Mouse (Mus musculus): ENCODE data around the gene Rgs14. TPM values are rescaled to one million over a fixed set of nuclear protein-coding genes. Genes with fewer than 3 reads are reported as not detected.

The Rgs14 gene
- polyA plus RNA-seq, 1 experiment from 2014 or later, result 3.6 TPM

- H3K4me3 ChIP-seq (ENCODE audit: inconsistent target), result no peak overlapping the region
- no peaks in the 10 kb centered on the region for H3K79me2 ChIP-seq (ENCODE audit: inconsistent target)
- WGBS (ENCODE audit: missing documents), result 23% methylated on average over 12 of the region's 12 CpGs
- H3K27ac ChIP-seq, result peak overlapping the region; percentile 68
- H3K36me3 ChIP-seq (ENCODE audit: inconsistent target), result no peaks in the 10 kb centered on the region
Measured at GRCm38 (mm10) chr13:55429226-55429888, 59.8 kb downstream of the Rgs14 start.

- Histone ChIP-seq H3K36me3 (ENCODE audit: inconsistent target) (no peaks in the 10 kb centered on the region), H3K79me2 (ENCODE audit: inconsistent target) (no peaks in the 10 kb centered on the region), H3K4me3 (ENCODE audit: inconsistent target) (no peak overlapping the region), H3K27ac (no peak overlapping the region)
- WGBS (ENCODE audit: missing documents), result no CpG with 5 or more reads among the region's 2 CpGs
Measured at GRCm38 (mm10) chr13:55430566-55430965, 61.0 kb downstream of the Rgs14 start.

GRCm38 (mm10) chr13:55431889-55432685 is 62.6 kb downstream of the Rgs14 start:
- 13% methylated on average over 10 of the region's 10 CpGs for WGBS (ENCODE audit: missing documents)
- Histone ChIP-seq H3K79me2 (ENCODE audit: inconsistent target) (no peaks in the 10 kb centered on the region), H3K4me3 (ENCODE audit: inconsistent target) (no peak overlapping the region), H3K36me3 (ENCODE audit: inconsistent target) (no peaks in the 10 kb centered on the region), H3K27ac (0 out of 2 replicates have a peak overlapping the region, but pooled peaks have one; percentile 10)

Other genes with a start within 250 kb of the Rgs14 start
- not detected in 3 replicates for gene Gm17617, start 236.2 kb upstream of the Rgs14 start, polyA plus RNA-seq (2018)
- not detected in 3 replicates for gene Fgfr4, start 217.1 kb upstream of the Rgs14 start, polyA plus RNA-seq (2018)
- gene Nsd1, start 159.9 kb upstream of the Rgs14 start, polyA plus RNA-seq (2018), result 26.6 to 37.3 TPM (median 28.9 TPM) in 3 replicates
- 183 to 228 TPM (median 200 TPM) in 3 replicates for gene Prelid1, start 49.2 kb upstream of the Rgs14 start, polyA plus RNA-seq (2018)
- 34.9 to 62.7 TPM (median 47.3 TPM) in 3 replicates for gene Rab24, start 47.8 kb upstream of the Rgs14 start, polyA plus RNA-seq (2018)
- gene Mxd3, start 39.9 kb upstream of the Rgs14 start, polyA plus RNA-seq (2018), result 0.43 to 1.1 TPM in 2 of 3 replicates, not detected in the other
- gene Lman2, start 6.9 kb upstream of the Rgs14 start, polyA plus RNA-seq (2018), result 69.2 to 91.5 TPM (median 78.4 TPM) in 3 replicates
- gene Slc34a1, start 28.5 kb downstream of the Rgs14 start, polyA plus RNA-seq (2018), result not detected in 3 replicates
- not detected in 3 replicates for gene Pfn3, start 45.5 kb downstream of the Rgs14 start, polyA plus RNA-seq (2018)
- not detected in 3 replicates for gene F12, start 57.1 kb downstream of the Rgs14 start, polyA plus RNA-seq (2018)
- gene Grk6, start 75.3 kb downstream of the Rgs14 start, polyA plus RNA-seq (2018), result 8.4 to 12.3 TPM (median 10.1 TPM) in 3 replicates
- 0.27 TPM in 1 of 3 replicates, not detected in the others for gene Prr7, start 94.5 kb downstream of the Rgs14 start, polyA plus RNA-seq (2018)
- 0.10 TPM in 1 of 3 replicates, not detected in the others for gene Dbn1, start 118.4 kb downstream of the Rgs14 start, polyA plus RNA-seq (2018)
- 0.40 to 3.3 TPM (median 0.44 TPM) in 3 replicates for gene Pdlim7, start 143.9 kb downstream of the Rgs14 start, polyA plus RNA-seq (2018)
- 6.1 to 22.8 TPM (median 15.9 TPM) in 3 replicates for gene Dok3, start 159.6 kb downstream of the Rgs14 start, polyA plus RNA-seq (2018)
- 26.5 to 32.5 TPM (median 27.1 TPM) in 3 replicates for gene Ddx41, start 166.9 kb downstream of the Rgs14 start, polyA plus RNA-seq (2018)
- gene Fam193b, start 201.4 kb downstream of the Rgs14 start, polyA plus RNA-seq (2018), result 11.7 to 25.1 TPM (median 12.9 TPM) in 3 replicates
- 100 to 185 TPM (median 135 TPM) in 3 replicates for gene Tmed9, start 204.0 kb downstream of the Rgs14 start, polyA plus RNA-seq (2018)
- gene B4galt7, start 230.2 kb downstream of the Rgs14 start, polyA plus RNA-seq (2018), result 11.0 to 27.4 TPM (median 23.7 TPM) in 3 replicates